Mouse (Mus musculus): Measurements from ENCODE around the gene Smarce1. TPM values are rescaled to one million over a fixed set of nuclear protein-coding genes. Genes with fewer than 3 reads are reported as not detected.

Gene Smarce1
- polyA plus RNA-seq, 1 experiment from 2014 or later = 203 TPM

GRCm38 (mm10) chr11:99186836-99187235 is 44.0 kb downstream of the Smarce1 start:
- H3K9ac ChIP-seq (ENCODE audit: low read length) = no peak overlapping the region
- ATAC-seq (replicated peaks; ENCODE audit: low FRiP score) = no peak
- H3K4me1 ChIP-seq (replicated peaks; ENCODE audit: control insufficient read depth, insufficient read depth, low read length) = no peaks in the 10 kb centered on the region
- H3K4me3 ChIP-seq (ENCODE audit: low read depth, low read length) = no peak overlapping the region
- H3K36me3 ChIP-seq (ENCODE audit: control insufficient read depth, insufficient read depth, low read length) = no peaks in the 10 kb centered on the region
- H3K27ac ChIP-seq (ENCODE audit: low read depth, low read length) = no peak overlapping the region
- no peaks in the 10 kb centered on the region for H3K27me3 ChIP-seq (ENCODE audit: control insufficient read depth, insufficient read depth, low read length)
- WGBS = 68% methylated on average over 2 of the region's 2 CpGs
- H3K4me2 ChIP-seq (ENCODE audit: low read depth, low read length, severe bottlenecking) = no peak overlapping the region
- no peak for DNase-seq (ENCODE audit: low spot score)
- H3K9me3 ChIP-seq (ENCODE audit: control insufficient read depth, low read length) = no peaks in the 10 kb centered on the region

DNA sequence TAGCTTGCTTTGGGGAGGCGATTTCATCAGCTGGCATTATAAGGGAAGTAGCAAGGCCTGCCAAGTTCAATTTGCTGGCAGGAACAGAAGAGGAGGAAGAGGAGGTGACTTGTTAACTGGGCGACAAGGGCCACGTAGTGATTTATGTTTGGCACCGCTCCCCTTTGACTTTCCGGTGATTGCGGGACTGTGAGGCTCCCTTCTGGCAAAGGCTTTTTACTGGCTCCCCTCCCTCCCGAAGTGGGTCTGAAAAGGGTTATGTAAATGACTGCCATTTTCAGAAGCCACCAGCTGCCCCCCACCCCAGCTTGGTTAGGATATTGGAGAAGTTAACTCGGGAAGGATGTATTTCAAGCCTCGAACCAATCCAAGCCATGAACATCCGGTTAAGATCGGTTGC is 48.2 kb downstream of the Smarce1 start:
- Histone ChIP-seq H3K9me3 (ENCODE audit: control insufficient read depth, low read length) (no peaks in the 10 kb centered on the region), H3K27me3 (ENCODE audit: control insufficient read depth, insufficient read depth, low read length) (no peaks in the 10 kb centered on the region), H3K4me2 (ENCODE audit: low read depth, low read length, severe bottlenecking) (no peak overlapping the region), H3K9ac (ENCODE audit: low read length) (no peak overlapping the region), H3K4me3 (ENCODE audit: low read depth, low read length) (no peak overlapping the region), H3K4me1 (replicated peaks; ENCODE audit: control insufficient read depth, insufficient read depth, low read length) (no peaks in the 10 kb centered on the region), H3K36me3 (ENCODE audit: control insufficient read depth, insufficient read depth, low read length) (no peaks in the 10 kb centered on the region), H3K27ac (ENCODE audit: low read depth, low read length) (no peak overlapping the region)
- DNase-seq (ENCODE audit: low spot score) (no peak), ATAC-seq (replicated peaks; ENCODE audit: low FRiP score) (no peak)
- 85% methylated on average over 11 of the region's 11 CpGs for WGBS

GRCm38 (mm10) chr11:99180071-99180470 is 50.7 kb downstream of the Smarce1 start:
- Histone ChIP-seq H3K27ac (ENCODE audit: low read depth, low read length) (no peak overlapping the region), H3K9me3 (ENCODE audit: control insufficient read depth, low read length) (no peaks in the 10 kb centered on the region), H3K27me3 (ENCODE audit: control insufficient read depth, insufficient read depth, low read length) (no peaks in the 10 kb centered on the region), H3K4me2 (ENCODE audit: low read depth, low read length, severe bottlenecking) (no peak overlapping the region), H3K4me3 (ENCODE audit: low read depth, low read length) (no peak overlapping the region), H3K4me1 (replicated peaks; ENCODE audit: control insufficient read depth, insufficient read depth, low read length) (no peaks in the 10 kb centered on the region), H3K36me3 (ENCODE audit: control insufficient read depth, insufficient read depth, low read length) (no peaks in the 10 kb centered on the region), H3K9ac (ENCODE audit: low read length) (no peak overlapping the region)
- 90% methylated on average over 5 of the region's 5 CpGs for WGBS
- ATAC-seq (replicated peaks; ENCODE audit: low FRiP score) (no peak), DNase-seq (ENCODE audit: low spot score) (no peak)

DNA sequence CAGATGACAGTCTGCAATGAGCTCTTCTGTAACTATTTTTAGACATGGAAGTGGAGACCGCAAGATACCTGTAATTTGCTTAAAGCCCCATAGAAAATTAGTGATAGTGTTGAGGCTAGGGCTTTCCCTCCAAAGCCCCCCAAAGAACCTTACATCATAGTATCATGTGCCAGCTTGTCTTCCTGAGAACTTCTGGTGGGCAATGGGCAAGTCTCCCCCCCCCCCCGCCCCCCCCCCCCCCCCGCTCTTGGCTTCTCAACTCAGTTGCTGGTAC is 53.0 kb downstream of the Smarce1 start:
- H3K9ac ChIP-seq (ENCODE audit: low read length) = no peak overlapping the region
- no peaks in the 10 kb centered on the region for H3K36me3 ChIP-seq (ENCODE audit: control insufficient read depth, insufficient read depth, low read length)
- ATAC-seq (replicated peaks; ENCODE audit: low FRiP score) (no peak), DNase-seq (ENCODE audit: low spot score) (no peak)
- H3K27ac ChIP-seq (ENCODE audit: low read depth, low read length) = no peak overlapping the region
- no peak overlapping the region for H3K4me2 ChIP-seq (ENCODE audit: low read depth, low read length, severe bottlenecking)
- H3K4me1 ChIP-seq (replicated peaks; ENCODE audit: control insufficient read depth, insufficient read depth, low read length) = no peaks in the 10 kb centered on the region
- H3K27me3 ChIP-seq (ENCODE audit: control insufficient read depth, insufficient read depth, low read length) = no peaks in the 10 kb centered on the region
- 100% methylated on average over 1 of the region's 3 CpGs for WGBS
- H3K9me3 ChIP-seq (ENCODE audit: control insufficient read depth, low read length) = no peaks in the 10 kb centered on the region
- H3K4me3 ChIP-seq (ENCODE audit: low read depth, low read length) = no peak overlapping the region

DNA sequence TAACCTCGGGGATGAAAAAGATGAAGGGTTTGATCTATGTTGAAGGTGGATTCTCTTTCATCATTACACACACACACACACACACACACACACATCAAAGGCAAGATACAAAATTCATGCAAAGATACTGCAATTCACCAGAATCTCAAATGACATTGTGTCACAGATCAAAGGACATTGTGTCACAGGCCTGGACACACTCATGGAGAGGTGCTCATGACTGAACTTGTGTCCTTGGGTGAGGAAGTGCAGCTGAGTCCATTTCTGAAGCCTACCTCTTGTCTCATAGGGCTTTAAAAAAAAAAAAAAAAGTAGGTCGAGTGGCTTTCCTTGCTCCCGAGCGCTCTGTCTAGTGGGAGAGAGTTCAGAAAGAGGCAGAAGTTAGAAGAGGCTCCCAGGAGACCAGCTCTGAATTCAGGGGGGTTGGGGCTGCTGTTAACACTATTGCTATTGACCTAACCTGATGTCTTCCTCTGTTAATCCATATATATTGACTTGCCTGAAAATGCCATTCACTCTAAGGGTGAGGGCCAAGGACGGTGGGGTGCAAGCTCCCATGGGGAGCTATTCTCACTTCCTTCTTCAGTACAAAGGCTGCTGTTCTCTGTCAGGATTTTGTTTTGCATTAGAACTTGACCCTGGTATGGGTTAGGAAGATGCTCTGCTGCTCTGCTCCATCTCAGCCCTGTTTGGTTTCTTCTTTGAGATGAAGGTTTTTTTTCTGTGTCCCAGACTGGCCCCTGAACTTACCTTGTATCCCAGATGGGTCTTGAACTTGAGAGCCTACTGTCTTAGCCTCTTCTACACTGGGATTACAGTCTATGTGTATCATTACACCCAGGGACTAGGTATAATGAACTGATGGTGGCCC is 53.5 kb downstream of the Smarce1 start:
- no peak for DNase-seq (ENCODE audit: low spot score)
- Histone ChIP-seq H3K4me3 (ENCODE audit: low read depth, low read length) (no peak overlapping the region), H3K27me3 (ENCODE audit: control insufficient read depth, insufficient read depth, low read length) (no peaks in the 10 kb centered on the region), H3K36me3 (ENCODE audit: control insufficient read depth, insufficient read depth, low read length) (no peaks in the 10 kb centered on the region), H3K27ac (ENCODE audit: low read depth, low read length) (no peak overlapping the region), H3K9me3 (ENCODE audit: control insufficient read depth, low read length) (no peaks in the 10 kb centered on the region), H3K4me1 (replicated peaks; ENCODE audit: control insufficient read depth, insufficient read depth, low read length) (no peaks in the 10 kb centered on the region), H3K4me2 (ENCODE audit: low read depth, low read length, severe bottlenecking) (no peak overlapping the region), H3K9ac (ENCODE audit: low read length) (no peak overlapping the region)
- no peak for ATAC-seq (replicated peaks; ENCODE audit: low FRiP score)
- WGBS = 73% methylated on average over 5 of the region's 5 CpGs

DNA sequence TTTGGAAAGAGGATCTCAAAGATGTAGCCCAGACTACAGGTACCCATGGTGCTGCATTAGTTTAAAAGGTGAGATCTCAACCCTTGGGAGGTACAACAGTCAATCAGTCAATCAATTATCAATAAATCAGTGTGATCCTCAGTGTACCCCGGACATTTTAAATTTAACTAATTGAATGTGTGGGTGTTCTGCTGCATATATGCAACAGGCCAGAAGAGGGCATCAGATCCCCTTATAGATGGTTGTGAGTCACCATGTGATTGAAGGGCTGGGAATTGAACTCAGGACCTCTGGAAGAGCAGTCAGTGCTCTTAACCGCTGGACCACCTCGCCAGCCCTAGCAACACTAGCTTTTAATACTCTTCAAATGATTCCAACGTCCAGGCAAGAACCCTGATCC is 58.8 kb downstream of the Smarce1 start:
- H3K9me3 ChIP-seq (ENCODE audit: control insufficient read depth, low read length) = no peaks in the 10 kb centered on the region
- H3K27ac ChIP-seq (ENCODE audit: low read depth, low read length) = no peak overlapping the region
- no peak overlapping the region for H3K9ac ChIP-seq (ENCODE audit: low read length)
- WGBS = 77% methylated on average over 4 of the region's 4 CpGs
- no peak for DNase-seq (ENCODE audit: low spot score)
- no peak for ATAC-seq (replicated peaks; ENCODE audit: low FRiP score)
- no peaks in the 10 kb centered on the region for H3K36me3 ChIP-seq (ENCODE audit: control insufficient read depth, insufficient read depth, low read length)
- H3K4me2 ChIP-seq (ENCODE audit: low read depth, low read length, severe bottlenecking) = no peak overlapping the region
- no peak overlapping the region for H3K4me3 ChIP-seq (ENCODE audit: low read depth, low read length)
- H3K4me1 ChIP-seq (replicated peaks; ENCODE audit: control insufficient read depth, insufficient read depth, low read length) = no peaks in the 10 kb centered on the region
- H3K27me3 ChIP-seq (ENCODE audit: control insufficient read depth, insufficient read depth, low read length) = no peaks in the 10 kb centered on the region

GRCm38 (mm10) chr11:99171442-99171841 is 59.4 kb downstream of the Smarce1 start:
- no peak overlapping the region for H3K9ac ChIP-seq (ENCODE audit: low read length)
- H3K36me3 ChIP-seq (ENCODE audit: control insufficient read depth, insufficient read depth, low read length) = no peaks in the 10 kb centered on the region
- no peaks in the 10 kb centered on the region for H3K4me1 ChIP-seq (replicated peaks; ENCODE audit: control insufficient read depth, insufficient read depth, low read length)
- no peaks in the 10 kb centered on the region for H3K9me3 ChIP-seq (ENCODE audit: control insufficient read depth, low read length)
- ATAC-seq (replicated peaks; ENCODE audit: low FRiP score) (no peak), DNase-seq (ENCODE audit: low spot score) (no peak)
- H3K4me2 ChIP-seq (ENCODE audit: low read depth, low read length, severe bottlenecking) = no peak overlapping the region
- H3K4me3 ChIP-seq (ENCODE audit: low read depth, low read length) = no peak overlapping the region
- H3K27ac ChIP-seq (ENCODE audit: low read depth, low read length) = no peak overlapping the region
- H3K27me3 ChIP-seq (ENCODE audit: control insufficient read depth, insufficient read depth, low read length) = no peaks in the 10 kb centered on the region
- WGBS = 74% methylated on average over 2 of the region's 2 CpGs

- no peaks in the 10 kb centered on the region for H3K27me3 ChIP-seq (ENCODE audit: control insufficient read depth, insufficient read depth, low read length)
- H3K27ac ChIP-seq (ENCODE audit: low read depth, low read length) = no peak overlapping the region
- H3K4me3 ChIP-seq (ENCODE audit: low read depth, low read length) = no peak overlapping the region
- DNase-seq (ENCODE audit: low spot score) (no peak), ATAC-seq (replicated peaks; ENCODE audit: low FRiP score) (no peak)
- no peaks in the 10 kb centered on the region for H3K9me3 ChIP-seq (ENCODE audit: control insufficient read depth, low read length)
- no peak overlapping the region for H3K4me2 ChIP-seq (ENCODE audit: low read depth, low read length, severe bottlenecking)
- no peaks in the 10 kb centered on the region for H3K36me3 ChIP-seq (ENCODE audit: control insufficient read depth, insufficient read depth, low read length)
- H3K4me1 ChIP-seq (replicated peaks; ENCODE audit: control insufficient read depth, insufficient read depth, low read length) = no peaks in the 10 kb centered on the region
- H3K9ac ChIP-seq (ENCODE audit: low read length) = no peak overlapping the region
- 86% methylated on average over 12 of the region's 12 CpGs for WGBS
Observed at GRCm38 (mm10) chr11:99170547-99171267, 60.1 kb downstream of the Smarce1 start.

DNA sequence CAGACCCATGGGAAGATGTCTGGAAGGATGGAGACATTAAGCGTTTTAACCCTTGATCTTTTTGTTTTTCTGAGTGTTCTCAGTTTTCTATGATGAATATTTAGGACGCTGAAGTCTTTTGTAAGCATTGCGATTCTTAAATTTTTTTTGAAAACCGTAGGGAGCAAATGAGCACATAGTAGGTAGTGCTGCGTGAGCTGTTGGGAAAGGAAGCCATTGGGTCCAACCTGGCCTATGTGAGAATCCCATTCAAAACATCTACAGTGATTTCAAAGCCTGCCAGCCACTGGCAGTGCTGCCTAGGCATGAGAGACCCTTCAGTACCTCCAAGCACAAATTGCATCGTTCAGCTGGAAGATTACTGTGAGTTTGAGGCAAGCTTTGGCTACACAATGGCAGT is 60.8 kb downstream of the Smarce1 start:
- H3K27me3 ChIP-seq (ENCODE audit: control insufficient read depth, insufficient read depth, low read length) = no peaks in the 10 kb centered on the region
- no peak for DNase-seq (ENCODE audit: low spot score)
- no peaks in the 10 kb centered on the region for H3K4me1 ChIP-seq (replicated peaks; ENCODE audit: control insufficient read depth, insufficient read depth, low read length)
- 92% methylated on average over 6 of the region's 6 CpGs for WGBS
- no peak for ATAC-seq (replicated peaks; ENCODE audit: low FRiP score)
- H3K4me3 ChIP-seq (ENCODE audit: low read depth, low read length) = no peak overlapping the region
- no peak overlapping the region for H3K27ac ChIP-seq (ENCODE audit: low read depth, low read length)
- no peaks in the 10 kb centered on the region for H3K9me3 ChIP-seq (ENCODE audit: control insufficient read depth, low read length)
- no peaks in the 10 kb centered on the region for H3K36me3 ChIP-seq (ENCODE audit: control insufficient read depth, insufficient read depth, low read length)
- H3K9ac ChIP-seq (ENCODE audit: low read length) = no peak overlapping the region
- H3K4me2 ChIP-seq (ENCODE audit: low read depth, low read length, severe bottlenecking) = no peak overlapping the region

Data from forebrain, embryonic 11.5 days (tissue).